Mouse (Mus musculus): ENCODE data around the gene Eaf2.
"Not testable (repeated sequence)": the region's sequence is repeated elsewhere in the genome, so short reads cannot be mapped to it uniquely, and the experiment has no call there.

- TF ChIP-seq POLR2A (IDR thresholded peaks at IDR 0.05; ENCODE audit: borderline replicate concordance, extremely low read depth, insufficient read depth, insufficient read length, poor library complexity, severe bottlenecking); CTCF (IDR thresholded peaks at IDR 0.05; ENCODE audit: borderline replicate concordance, extremely low read depth, insufficient read depth, insufficient read length): not testable (repeated sequence)
Observed at GRCm38 (mm10) chr16:36846894-36847293, 27.9 kb downstream of the Eaf2 start.

Measured in brain, embryonic 14.5 days (tissue).